In genomic region chr2:120858131-120858530, GRCm38 (mm10) we compare ENCODE assay signal across 10 mouse cellular contexts.
"Had no signal": no experiment of that assay in that cellular context is flagged by ENCODE, and none has a peak within 500 bp of the region (broad histone marks: within the 10 kb centered on the region; RNA-seq: fewer than 3 reads in every experiment).

No protein-coding gene starts in this region.

- H3K27me3 ChIP-seq: liver, embryonic 13.5 days; lung, embryonic 15.5 days; midbrain, embryonic 13.5 days; stomach, embryonic 15.5 days had no signal

- H3K4me2 ChIP-seq: liver, embryonic 13.5 days; lung, embryonic 15.5 days; midbrain, embryonic 13.5 days; stomach, embryonic 15.5 days had no signal

- H3K4me3 ChIP-seq: left cerebral cortex, adult 2 months; limb, embryonic 10.5 days; liver, embryonic 13.5 days; lung, embryonic 15.5 days; midbrain, embryonic 13.5 days; stomach, embryonic 15.5 days had no signal

- H3K9me3 ChIP-seq: limb, embryonic 10.5 days; liver, embryonic 13.5 days; lung, embryonic 15.5 days; midbrain, embryonic 13.5 days; stomach, embryonic 15.5 days had no signal

- H3K27ac ChIP-seq: left cerebral cortex, adult 2 months; limb, embryonic 10.5 days; liver, embryonic 13.5 days; lung, embryonic 15.5 days; midbrain, embryonic 13.5 days; stomach, embryonic 15.5 days had no signal

- H3K4me1 ChIP-seq: limb, embryonic 10.5 days; lung, embryonic 15.5 days; midbrain, embryonic 13.5 days; stomach, embryonic 15.5 days had no signal

- DNase-seq: liver, embryonic 13.5 days; liver, postnatal 0 days; right cerebral cortex, postnatal 14 days; thymus, postnatal 4 days had no signal

- H3K9ac ChIP-seq: liver, embryonic 13.5 days; liver, postnatal 0 days; lung, embryonic 15.5 days; midbrain, embryonic 13.5 days; stomach, embryonic 15.5 days had no signal

- ATAC-seq: hindbrain, embryonic 16.5 days; liver, postnatal 0 days; midbrain, embryonic 13.5 days had no signal
